Mouse (Mus musculus): ENCODE measurements around the gene Orai3. TPM values are rescaled to one million over a fixed set of nuclear protein-coding genes. Genes with fewer than 3 reads are reported as not detected.
"Not testable (repeated sequence)": the region's sequence is repeated elsewhere in the genome, so short reads cannot be mapped to it uniquely, and the experiment has no call there.

Gene Orai3
- total RNA-seq, 2 experiments from 2014 or later = 23.1 to 23.7 TPM

DNA sequence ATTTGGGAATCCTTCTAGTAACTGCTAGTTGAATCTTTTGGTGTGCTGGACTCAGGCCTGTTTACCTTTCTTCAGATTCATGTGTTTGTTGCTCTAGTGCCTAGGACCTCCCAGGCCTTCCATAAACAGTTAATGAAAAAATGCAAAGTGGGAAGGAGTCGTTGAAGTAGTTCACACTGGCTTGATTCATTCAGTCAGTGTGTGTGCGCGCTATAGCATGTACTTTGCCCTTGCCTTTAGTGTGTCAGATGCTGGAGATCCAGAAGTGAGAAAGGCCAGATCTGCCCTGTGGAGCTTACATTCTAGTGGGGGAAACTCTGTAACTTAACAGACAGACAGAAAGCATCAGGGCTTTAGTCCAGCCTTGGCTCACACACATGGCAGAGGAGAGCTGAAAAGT is 9.1 kb upstream of the Orai3 start:
- intact Hi-C loops (cut with DNase I) = no loop called here
- no peak for DNase-seq (ENCODE audit: low spot score in 2 of 2)

DNA sequence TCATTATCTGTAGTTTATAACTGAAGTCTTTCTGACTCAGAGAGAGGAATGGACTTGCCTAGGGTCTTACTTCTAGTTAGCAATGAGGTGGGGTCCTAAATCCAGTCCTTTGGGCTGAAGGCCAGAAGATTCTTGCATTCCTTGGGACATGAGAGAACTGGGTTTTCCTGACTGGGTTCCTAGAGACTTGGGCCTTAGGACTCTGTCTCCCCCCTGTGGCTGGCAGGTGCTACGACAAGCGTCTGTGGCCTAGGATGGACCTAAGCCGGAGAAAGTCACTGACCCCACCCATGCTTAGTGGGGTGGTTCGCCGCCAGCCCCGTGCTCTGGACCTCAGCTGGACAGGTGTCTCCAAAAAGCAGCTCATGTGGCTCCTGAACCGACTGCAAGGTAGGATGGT is 8.6 kb upstream of the Orai3 start:
- DNase-seq (ENCODE audit: low spot score in 2 of 2) = peak; percentile 47 to 63
- intact Hi-C loops (cut with DNase I) = no loop called here

DNA sequence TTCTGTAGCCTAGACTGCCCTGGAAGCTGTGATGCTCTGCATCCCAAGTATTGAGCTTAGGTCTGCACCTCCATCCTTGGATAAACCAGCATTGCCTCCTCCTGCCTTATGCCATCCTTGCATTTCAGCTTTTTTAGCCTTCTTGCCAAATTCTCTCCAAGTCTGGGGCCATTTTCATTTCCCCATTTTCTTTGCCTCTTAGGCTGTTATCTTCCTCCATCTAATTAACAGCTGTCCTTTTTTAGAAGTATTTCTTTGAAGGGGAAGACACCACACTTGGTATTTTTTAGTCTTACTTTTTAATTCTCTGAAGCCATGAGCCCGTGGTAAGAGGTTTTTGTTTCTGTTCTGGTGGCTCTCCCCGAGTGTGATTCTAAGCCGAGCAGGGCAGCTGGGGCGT is 6.0 kb upstream of the Orai3 start:
- intact Hi-C loops (cut with DNase I) = no loop called here
- no peak for DNase-seq (ENCODE audit: low spot score in 2 of 2)

DNA sequence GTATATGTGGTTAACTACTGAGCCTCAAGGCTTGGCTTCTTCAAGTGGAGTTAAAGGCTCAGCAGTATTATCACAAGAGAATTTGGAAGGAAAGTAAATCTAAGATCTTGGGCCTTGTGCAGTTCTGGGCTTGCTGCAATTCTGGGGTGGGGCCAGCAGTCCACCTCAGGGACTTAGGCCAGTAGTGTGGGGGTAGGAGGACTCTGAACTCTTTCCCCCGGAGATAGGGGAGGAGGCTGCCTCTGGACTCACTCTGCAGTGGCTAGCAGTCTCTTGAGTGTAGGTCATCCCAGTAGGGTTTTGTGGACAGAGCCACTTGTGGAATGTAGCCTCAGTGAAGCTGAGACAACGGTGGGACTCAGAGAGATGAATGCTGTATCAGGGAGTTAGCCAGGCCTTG is 3.9 kb upstream of the Orai3 start:
- intact Hi-C loops (cut with DNase I) = no loop called here

DNA sequence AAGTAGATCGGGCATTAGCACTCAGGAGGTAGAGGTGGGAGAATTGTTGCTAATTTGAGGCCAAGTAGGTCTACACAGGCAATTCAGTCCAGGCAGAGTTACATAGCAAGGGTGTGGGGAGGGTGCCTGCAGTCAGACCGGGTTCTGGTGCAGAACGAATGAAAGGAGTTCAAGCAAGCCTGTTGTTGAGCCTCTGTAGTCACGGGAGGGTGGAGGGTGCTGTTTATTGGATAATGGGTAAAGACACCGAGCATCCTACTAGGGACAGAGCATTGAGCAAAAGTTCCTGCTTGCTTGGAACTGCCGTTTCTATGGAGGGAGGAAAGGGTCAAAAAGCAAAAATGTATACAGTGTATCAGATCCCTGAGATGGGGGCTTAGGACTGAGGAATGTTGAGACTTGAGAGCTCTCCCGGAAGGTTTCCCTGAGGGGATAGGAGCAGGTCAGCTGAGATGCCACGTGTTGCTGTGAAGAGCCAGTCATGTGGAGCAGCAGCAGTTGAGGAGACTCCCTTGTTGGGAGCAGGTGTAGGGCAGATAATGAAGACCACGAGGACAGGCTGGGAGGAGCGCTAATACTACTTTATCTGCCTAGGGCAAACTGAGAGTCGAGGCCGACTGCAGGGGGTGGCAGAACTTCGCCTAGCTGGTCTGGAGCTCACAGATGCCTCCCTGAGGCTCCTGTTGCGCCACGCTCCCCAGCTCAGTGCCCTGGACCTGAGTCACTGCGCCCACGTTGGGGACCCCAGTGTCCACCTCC is 2.6 kb upstream of the Orai3 start:
- intact Hi-C loops (cut with DNase I) = no loop called here

More for the DNA sequence above, 3.9 kb upstream of the Orai3 start:
- no peak for DNase-seq (ENCODE audit: low spot score in 2 of 2)

DNA sequence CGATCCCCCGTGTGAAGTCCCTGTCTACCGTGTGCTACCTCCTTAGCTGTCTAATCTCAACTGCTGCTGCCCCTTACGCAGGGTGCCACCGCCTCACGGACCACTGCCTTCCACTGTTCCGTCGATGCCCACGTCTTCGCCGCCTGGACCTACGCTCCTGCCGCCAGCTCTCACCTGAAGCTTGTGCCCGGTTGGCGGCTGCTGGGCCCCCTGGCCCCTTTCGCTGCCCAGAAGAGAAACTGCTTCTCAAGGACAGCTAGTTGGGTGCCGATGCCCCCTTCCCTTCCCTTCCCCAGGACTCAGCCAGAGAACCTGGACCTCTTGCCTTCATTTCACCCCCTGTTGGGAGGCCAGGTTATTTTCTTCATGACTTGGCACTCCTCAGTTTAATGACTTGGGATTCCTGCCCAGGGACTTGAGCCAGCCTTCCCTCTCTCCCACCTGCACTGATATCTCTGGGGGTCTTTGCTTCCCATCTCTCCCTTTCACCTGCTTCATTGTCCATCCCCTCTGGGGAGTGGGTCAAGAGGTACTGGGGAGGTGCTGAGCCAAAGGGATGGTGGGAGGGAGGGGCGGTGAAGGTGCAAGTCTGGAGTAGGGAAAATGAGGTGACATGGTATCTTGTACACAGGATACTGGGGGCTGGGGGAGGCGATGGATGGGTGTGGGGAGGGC is 1.8 kb upstream of the Orai3 start:
- intact Hi-C loops (cut with DNase I) = no loop called here
- DNase-seq (ENCODE audit: low spot score in 2 of 2) = no peak

More for the DNA sequence above, 2.6 kb upstream of the Orai3 start:
- DNase-seq (ENCODE audit: low spot score in 2 of 2) = no peak

DNA sequence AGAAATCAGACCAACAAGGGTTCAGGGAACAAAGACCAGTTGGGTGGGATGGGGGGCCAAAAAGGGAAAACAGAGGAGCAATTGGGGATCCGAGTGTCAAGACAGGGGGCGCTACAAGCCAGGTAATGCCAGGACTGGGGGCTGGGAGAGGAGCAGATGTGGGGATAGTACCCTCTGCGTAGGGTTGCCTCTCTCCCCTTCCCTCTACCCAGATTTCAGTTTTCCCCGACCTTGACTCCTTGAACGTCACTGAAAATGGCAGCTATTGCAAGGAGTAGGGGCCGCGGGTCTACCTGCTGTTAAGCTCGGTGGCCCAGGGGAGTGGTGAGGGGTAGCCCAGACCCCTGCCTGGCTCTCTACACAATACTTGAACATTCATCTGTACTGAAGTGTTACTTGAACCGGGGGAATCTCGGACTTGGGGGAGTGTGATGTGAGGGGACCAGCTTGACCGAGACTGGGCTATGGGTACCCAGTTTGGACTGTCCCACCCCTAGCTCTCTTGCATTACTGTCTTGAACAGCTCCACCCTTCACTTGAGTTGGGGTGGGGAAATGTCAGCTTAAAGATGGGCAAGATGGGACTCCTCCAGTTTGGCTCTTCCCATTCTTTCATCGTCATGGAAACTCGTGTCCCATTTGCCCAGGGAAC is 1.1 kb upstream of the Orai3 start:
- intact Hi-C loops (cut with DNase I) = no loop called here
- no peak for DNase-seq (ENCODE audit: low spot score in 2 of 2)

DNA sequence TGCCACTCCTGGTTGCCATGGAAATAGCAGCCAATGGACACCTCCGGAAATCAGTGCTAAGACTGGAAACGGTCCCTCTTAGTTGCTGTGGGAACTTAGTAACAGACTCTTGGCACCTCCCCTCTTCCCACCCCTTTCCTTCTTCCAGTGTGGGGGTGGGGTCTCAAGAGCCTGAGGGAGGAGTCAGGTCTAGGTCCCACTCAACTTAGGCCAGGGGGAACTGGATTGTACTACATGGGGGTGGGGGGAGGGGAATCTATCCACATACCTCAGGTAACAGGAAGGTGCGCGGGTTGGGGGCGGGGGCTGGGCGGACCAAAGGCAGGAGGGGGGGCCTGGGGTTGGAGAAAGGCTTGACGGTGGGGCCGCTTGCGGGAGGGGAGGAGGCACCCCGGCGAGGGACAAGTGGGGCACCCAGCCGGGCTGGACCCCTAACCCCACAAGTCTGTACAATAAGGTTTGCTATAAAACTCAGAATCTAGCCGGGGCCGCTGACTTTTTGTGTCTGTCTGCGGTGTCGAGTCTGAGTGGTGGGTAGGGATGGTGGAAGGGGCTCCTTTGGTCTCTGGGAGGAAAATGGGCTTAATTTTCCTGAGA is 520 bp upstream of the Orai3 start:
- intact Hi-C loops (cut with DNase I) = no loop called here
- DNase-seq (ENCODE audit: low spot score in 2 of 2) = peak; percentile 97 to 99

DNA sequence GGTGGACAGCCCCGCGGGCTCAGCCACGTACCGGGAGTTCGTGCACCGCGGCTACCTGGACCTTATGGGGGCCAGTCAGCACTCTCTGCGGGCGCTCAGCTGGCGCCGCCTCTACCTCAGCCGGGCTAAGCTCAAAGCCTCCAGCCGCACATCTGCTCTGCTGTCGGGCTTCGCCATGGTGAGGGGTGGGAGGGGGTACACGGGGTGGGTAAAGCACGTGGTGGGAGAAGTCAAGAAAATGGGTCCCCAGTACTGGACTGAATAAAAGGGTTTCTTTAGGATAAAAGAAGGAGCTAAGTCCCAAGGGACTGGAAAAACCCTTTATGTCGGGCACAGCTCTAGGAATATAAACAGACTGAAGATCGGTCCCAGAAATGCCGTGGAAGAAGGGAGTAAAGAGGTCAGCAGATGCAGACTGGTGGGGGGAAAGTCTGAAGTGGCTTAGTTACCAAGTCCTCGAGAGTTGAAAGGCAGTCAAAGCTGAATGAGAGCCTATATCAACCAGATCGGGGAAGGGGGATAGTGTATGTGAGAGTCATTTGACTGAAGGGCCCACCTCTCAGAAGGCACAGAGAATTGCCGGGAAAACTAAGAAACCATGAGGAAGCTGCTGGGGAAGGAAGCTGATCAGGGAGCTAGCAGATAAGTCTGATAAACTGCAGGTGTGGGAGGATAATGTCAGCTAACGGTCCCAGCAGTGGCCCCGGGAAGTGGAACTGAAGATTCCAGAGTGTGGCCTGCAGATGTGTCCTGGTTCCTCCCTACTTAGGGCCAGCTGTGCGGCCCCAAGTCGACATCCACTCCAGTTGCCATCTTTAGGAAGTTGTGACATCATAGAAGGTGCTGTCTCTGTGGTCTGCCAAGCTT is 657 bp downstream of the Orai3 start:
- DNase-seq (ENCODE audit: low spot score in 2 of 2) = no peak
- intact Hi-C loops (cut with DNase I) = loop anchor here (5.0 kb wide), 1 partner anchor 167 kb away; no protein-coding TSS in a partner anchor

DNA sequence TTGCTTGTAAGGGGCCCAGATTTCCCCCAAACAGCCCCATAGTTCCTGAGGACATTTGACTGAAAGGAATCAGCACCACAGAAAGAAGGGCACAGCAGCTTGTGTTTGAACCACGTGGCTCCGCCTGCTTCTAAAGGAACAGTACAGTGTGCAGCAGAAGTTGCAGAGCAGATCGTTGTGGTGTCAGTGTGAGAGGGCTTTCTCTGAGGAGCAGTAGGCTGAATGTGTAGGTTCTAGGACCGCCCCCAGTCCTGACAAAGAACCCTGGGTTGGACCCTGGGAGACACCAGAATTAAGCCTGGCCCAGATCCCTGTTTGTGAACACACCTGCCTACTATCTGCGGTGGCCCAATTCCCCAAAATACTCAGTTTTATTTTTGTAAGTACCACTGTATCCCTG is 1.6 kb downstream of the Orai3 start:
- intact Hi-C loops (cut with DNase I) = loop anchor here (5.0 kb wide), 1 partner anchor 166 kb away; no protein-coding TSS in a partner anchor
- DNase-seq (ENCODE audit: low spot score in 2 of 2) = peak; percentile 64 to 84

DNA sequence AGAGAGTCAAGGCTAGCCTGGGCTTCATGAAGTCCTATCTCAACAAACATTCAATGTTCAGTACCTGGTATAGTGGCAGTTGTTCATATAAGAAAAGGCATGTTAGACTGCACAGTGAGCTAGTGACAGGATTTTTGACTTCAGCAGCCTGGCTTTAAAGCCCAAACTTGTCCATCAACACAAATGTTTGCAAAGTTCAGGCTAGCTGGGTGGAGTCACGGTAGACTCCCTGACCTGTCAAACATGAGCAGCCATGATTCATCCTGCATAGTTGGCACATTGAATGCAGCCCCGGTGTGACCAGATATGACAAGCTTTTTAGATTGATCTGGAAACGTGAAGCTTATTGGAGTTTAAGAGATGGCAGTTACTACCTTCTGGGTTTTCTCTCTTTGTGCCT is 2.5 kb downstream of the Orai3 start:
- DNase-seq (ENCODE audit: low spot score in 2 of 2) = no peak
- intact Hi-C loops (cut with DNase I) = loop anchor here (5.0 kb wide), 1 partner anchor 165 kb away; no protein-coding TSS in a partner anchor

DNA sequence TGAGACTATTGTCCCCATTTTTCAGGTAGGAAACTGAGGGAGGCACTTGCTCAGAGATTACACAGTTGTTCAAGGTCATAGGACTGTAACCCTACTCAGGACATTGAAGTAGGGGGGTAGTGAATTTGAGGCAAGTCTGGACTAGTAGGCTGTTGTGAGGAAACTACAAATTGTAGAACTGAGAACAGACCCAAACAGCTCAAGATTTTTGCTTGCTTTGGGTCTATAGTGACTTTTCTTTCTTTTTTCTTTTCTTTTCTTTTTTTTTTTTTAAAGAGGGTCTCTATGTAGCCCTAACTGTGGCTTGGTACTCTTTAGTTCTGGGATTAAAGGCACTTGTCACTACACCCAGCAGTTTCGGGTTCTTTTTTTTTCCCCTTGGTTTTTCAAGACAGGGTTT is 2.9 kb downstream of the Orai3 start:
- intact Hi-C loops (cut with DNase I) = loop anchor here (5.0 kb wide), 1 partner anchor 165 kb away; no protein-coding TSS in a partner anchor
- DNase-seq (ENCODE audit: low spot score in 2 of 2) = no peak

DNA sequence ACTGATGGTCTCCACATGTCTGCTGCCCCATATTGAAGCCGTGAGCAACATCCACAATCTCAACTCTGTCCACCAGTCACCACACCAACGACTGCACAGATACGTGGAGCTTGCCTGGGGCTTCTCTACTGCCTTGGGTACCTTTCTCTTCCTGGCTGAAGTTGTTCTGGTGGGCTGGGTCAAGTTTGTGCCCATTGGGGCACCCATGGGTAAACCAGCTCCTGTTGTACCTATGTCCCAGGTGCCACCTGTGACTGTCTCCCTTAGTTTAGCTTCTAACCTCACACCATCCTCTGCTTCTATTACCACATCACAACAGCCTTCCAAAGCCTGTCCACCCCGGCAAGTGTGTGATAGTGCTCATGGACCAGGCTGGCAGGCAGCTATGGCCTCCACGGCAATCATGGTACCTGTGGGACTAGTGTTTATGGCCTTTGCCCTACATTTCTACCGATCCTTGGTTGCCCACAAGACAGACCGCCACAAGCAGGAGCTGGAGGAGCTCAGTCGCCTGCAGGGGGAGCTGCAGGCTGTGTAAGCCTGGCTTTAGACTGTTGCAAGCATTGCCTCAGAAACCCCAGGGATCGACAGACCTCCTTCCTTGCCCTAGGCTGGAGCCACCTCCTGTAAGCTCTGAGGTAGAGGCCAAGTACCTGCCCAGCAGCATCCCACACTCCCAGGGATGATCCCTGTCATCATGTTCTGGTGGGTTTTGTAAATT is 4.2 kb downstream of the Orai3 start:
- intact Hi-C loops (cut with DNase I) = loop anchor here (5.0 kb wide), 1 partner anchor 163 kb away; no protein-coding TSS in a partner anchor
- peak; percentile 57 to 68 for DNase-seq (ENCODE audit: low spot score in 2 of 2)

DNA sequence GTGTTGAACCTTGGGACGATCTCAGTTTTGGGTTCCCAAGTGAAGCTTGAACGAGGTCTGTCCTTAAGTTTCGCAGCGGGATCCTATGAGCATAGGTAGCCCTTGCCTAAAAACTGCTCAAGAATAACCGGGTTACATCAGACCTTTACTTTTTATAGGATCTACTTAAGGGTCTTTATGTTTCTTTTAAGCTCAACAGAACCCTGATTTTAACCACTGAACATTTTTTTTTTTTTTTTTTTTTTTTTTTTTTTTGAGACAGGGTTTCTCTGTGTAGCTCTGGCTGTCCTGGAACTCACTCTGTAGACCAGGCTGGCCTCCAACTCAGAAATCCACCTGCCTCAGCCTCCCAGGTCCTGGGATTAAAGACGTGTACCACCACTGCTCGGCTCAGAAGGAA is 6.2 kb downstream of the Orai3 start:
- intact Hi-C loops (cut with DNase I); DNase-seq (ENCODE audit: low spot score in 2 of 2): not testable (repeated sequence)

DNA sequence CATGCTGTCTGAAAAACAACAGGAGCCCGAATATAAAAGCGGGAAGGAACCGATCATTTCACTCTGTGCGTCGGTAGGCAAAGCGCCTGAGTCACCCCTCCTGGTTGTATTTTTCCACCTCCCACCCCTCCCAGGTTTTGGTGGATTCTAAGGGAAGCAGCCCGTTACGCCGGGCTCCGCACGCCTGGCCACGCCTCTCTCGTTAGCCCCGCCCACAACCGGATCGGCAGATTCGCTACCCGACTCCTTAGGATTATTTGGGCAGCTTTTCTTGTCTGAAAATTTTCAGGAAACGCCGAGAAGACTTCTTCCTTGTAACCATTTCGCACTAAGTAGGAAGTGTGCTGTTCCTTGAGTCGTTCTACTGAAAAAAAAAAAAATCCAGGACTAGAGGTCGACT is 6.8 kb downstream of the Orai3 start, which contains the start of gene Setd1a:
Gene Setd1a, plus strand, starts transcription at position 245 of the 400 bp plus-strand sequence.
- DNase-seq (ENCODE audit: low spot score in 2 of 2) = peak; percentile 88 to 93
- intact Hi-C loops (cut with DNase I) = no loop called here

DNA sequence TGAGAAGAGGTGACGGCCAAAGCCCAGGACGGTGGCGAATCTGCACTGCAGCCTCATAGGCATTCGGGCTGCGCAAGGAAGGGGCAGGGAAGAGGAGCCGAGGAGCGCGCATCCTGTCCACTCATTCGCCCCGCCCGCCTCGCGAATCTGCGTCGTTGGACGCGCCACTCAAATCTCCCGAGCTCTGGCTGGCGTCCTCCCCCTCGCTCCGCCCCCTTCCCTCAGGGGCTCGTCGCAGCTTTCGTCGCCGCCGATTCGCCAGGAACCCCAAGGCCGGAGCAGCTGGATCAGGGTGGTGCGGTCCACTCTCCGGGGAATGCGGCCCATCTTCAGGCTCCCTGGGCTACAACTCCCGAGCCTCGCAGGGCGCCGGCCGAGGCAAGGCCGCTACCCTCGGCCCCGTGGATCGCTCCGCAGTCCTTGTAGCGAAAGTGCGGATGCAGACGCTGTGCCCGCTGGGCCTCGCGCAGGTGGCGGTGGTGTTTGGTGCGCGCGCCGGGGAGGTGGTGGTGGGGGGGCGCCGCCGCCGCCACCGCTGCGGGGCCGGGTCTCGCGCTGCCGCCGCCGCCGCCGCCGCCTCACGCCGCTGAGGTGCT is 7.4 kb downstream of the Orai3 start:
- intact Hi-C loops (cut with DNase I) = loop anchor here (1.0 kb wide), 3 partner anchors 47 to 98 kb away; partner anchors contain the start of genes Stx1b and Stx4a
- peak; percentile 98 for DNase-seq (ENCODE audit: low spot score in 2 of 2)

DNA sequence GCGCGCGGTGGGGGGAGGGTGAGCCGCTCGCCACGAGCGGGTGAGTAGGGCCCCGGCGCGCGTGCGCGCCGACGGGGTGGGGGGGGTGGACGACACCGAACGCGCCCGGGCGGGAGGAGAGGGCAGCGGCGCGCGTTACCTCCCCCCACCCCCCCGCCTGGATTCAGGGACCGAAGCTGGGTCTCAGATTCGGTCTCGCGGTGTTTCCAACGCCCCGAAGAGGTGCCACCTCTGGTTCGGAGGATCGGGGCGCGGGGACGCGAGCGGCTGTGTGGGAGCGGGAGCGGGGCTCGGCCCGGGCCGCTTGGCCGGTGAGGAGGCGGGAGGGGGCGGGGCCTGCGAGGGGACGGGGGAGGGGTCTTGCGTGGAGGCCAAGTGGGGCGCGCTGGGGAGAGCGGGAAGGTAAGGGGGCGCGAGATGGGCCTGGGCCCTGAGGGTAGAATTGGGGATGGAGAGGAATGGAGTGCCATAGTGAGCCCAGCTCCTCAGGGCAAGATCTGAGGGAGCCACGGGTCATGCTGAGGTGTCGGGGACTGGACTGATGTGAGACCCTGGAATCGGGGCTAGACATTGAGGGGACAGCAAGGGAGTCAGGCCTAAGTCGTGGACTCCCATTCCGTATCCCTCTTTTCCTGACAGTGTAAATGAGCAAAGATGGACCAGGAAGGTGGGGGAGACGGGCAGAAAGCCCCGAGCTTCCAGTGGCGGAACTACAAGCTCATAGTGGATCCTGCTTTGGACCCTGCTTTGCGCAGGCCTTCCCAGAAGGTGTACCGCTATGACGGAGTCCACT is 8.1 kb downstream of the Orai3 start:
- peak in 1 of 2 experiments; percentile 43 for DNase-seq (ENCODE audit: low spot score in 2 of 2)
- intact Hi-C loops (cut with DNase I) = loop anchor here (1.0 kb wide), 3 partner anchors 47 to 98 kb away; partner anchors contain the start of genes Stx1b and Stx4a

Measured in left cerebral cortex, postnatal 25 days (tissue).